Mouse (Mus musculus): ENCODE data around the gene Ist1.

Gene Ist1

GRCm38 (mm10) chr8:109681535-109681934, 11.5 kb downstream of the Ist1 start:
- no peak for DNase-seq (ENCODE audit: low spot score)

- no peak for DNase-seq (ENCODE audit: low spot score)
Measured at GRCm38 (mm10) chr8:109675896-109676643, 17.0 kb downstream of the Ist1 start.

- no peak for DNase-seq (ENCODE audit: low spot score)
Measured at GRCm38 (mm10) chr8:109673596-109673995, 19.5 kb downstream of the Ist1 start.

GRCm38 (mm10) chr8:109672656-109673055, 20.4 kb downstream of the Ist1 start:
- DNase-seq (ENCODE audit: low spot score): no peak

GRCm38 (mm10) chr8:109666616-109667015, 26.4 kb downstream of the Ist1 start:
- DNase-seq (ENCODE audit: low spot score): no peak

- no peak for DNase-seq (ENCODE audit: low spot score)
Measured at GRCm38 (mm10) chr8:109662328-109662727, 30.7 kb downstream of the Ist1 start.

GRCm38 (mm10) chr8:109656860-109657259, 36.2 kb downstream of the Ist1 start:
- DNase-seq (ENCODE audit: low spot score): no peak

GRCm38 (mm10) chr8:109650801-109651200, 42.3 kb downstream of the Ist1 start:
- DNase-seq (ENCODE audit: low spot score): no peak

- no peak for DNase-seq (ENCODE audit: low spot score)
Measured at GRCm38 (mm10) chr8:109648469-109648868, 44.6 kb downstream of the Ist1 start.

GRCm38 (mm10) chr8:109647331-109647730, 45.7 kb downstream of the Ist1 start:
- no peak for DNase-seq (ENCODE audit: low spot score)

GRCm38 (mm10) chr8:109641236-109641635, 51.8 kb downstream of the Ist1 start:
- DNase-seq (ENCODE audit: low spot score): no peak

GRCm38 (mm10) chr8:109640410-109640809, 52.6 kb downstream of the Ist1 start:
- DNase-seq (ENCODE audit: low spot score): no peak

GRCm38 (mm10) chr8:109638851-109639250, 54.2 kb downstream of the Ist1 start:
- no peak for DNase-seq (ENCODE audit: low spot score)

- no peak for DNase-seq (ENCODE audit: low spot score)
Measured at GRCm38 (mm10) chr8:109635146-109635545, 57.9 kb downstream of the Ist1 start.

- DNase-seq (ENCODE audit: low spot score): no peak
Measured at GRCm38 (mm10) chr8:109632498-109632897, 60.6 kb downstream of the Ist1 start.

GRCm38 (mm10) chr8:109628638-109629037, 64.4 kb downstream of the Ist1 start:
- no peak for DNase-seq (ENCODE audit: low spot score)
